31 mouse cellular contexts compared by ENCODE assay signal in the genomic region with DNA sequence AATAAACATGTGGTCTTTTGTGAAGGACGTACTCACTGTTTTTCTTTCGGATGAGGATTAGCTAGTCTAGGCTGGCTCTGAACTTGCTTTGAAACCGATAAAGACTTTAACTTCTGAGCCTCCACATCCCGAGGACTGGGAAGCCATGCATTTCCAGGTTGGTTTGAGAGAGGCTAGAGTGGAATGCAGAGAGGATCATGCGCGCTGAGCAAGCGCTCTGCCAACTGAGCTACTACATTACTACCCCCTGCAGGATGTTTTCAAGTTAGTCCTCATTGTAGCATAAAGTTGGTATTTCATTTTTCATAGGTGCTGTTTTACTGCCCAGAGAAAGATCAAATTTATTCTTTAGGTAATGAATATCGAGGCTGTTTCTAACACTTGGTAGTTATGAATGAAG. TPM values are rescaled to one million over a fixed set of nuclear protein-coding genes. Genes with fewer than 3 reads are reported as not detected.
DNase-seq lines count a peak whose midpoint lies in the region; ATAC-seq and TF ChIP-seq lines count a peak whose summit lies in the region.
"Had no signal": no experiment of that assay in that cellular context is flagged by ENCODE, and none has a peak within 500 bp of the region (broad histone marks: within the 10 kb centered on the region; RNA-seq: fewer than 3 reads in every experiment).

No protein-coding gene starts in this region.

- intact Hi-C loops in heart, postnatal 10 days (cut with DNase I), result no loop called here

- H3K4me1 ChIP-seq in heart, embryonic 16.5 days (ENCODE audit: control insufficient read depth, insufficient read depth, low read length), result peaks cover 46% of the 10 kb centered on the region
- H3K4me1 ChIP-seq in heart, embryonic 11.5 days (ENCODE audit: control insufficient read depth, insufficient read depth, low read length), result peaks cover 38% of the 10 kb centered on the region
- peaks cover 20% of the 10 kb centered on the region for H3K4me1 ChIP-seq in lung, adult 2 months (ENCODE audit: control insufficient read depth, insufficient read depth, low read length)
- H3K4me1 ChIP-seq: megakaryocyte, embryonic 14.5 days had no signal

- peak; percentile 15; the same call in 1 of the 2 replicates for TF ChIP-seq CTCF in lung, adult 2 months (IDR thresholded peaks at IDR 0.05; ENCODE audit: insufficient read depth, low read length)
- no peak for TF ChIP-seq CTCF in brain, embryonic 14.5 days (IDR thresholded peaks at IDR 0.05; ENCODE audit: borderline replicate concordance, extremely low read depth, insufficient read depth, insufficient read length)

- TF ChIP-seq POLR2A in lung, adult 2 months (IDR thresholded peaks at IDR 0.05; ENCODE audit: borderline replicate concordance, extremely low read depth, low read depth, low read length), result no peak
- TF ChIP-seq POLR2A in brain, embryonic 14.5 days (IDR thresholded peaks at IDR 0.05; ENCODE audit: borderline replicate concordance, extremely low read depth, insufficient read depth, insufficient read length, poor library complexity, severe bottlenecking), result no peak

- peak; percentile 68 for DNase-seq in heart, adult 11 months
- no peak for DNase-seq in heart, postnatal 10 days
- no peak for DNase-seq in lung, adult 2 months
- DNase-seq in lung, postnatal 10 days, result no peak
- DNase-seq in brain, embryonic 14.5 days (ENCODE audit: low read depth), result peak; percentile 24
- no peak for DNase-seq in urinary bladder, adult 2 months (ENCODE audit: low spot score)
- DNase-seq: adrenal gland, postnatal 25 days; cerebellum, adult 11-12 months; cerebellum, postnatal 14 days; embryo, embryonic 11 days; right cerebral cortex, postnatal 25 days; thymus, adult 18-20 months; thymus, postnatal 4 days had no signal

- H3K4me3 ChIP-seq in heart, embryonic 16.5 days (ENCODE audit: low read length), result no peak overlapping the region
- H3K4me3 ChIP-seq in heart, embryonic 11.5 days (ENCODE audit: low read depth, low read length), result no peak overlapping the region
- H3K4me3 ChIP-seq in lung, adult 2 months (replicated peaks; ENCODE audit: extremely low read depth, low read depth, low read length), result no peak overlapping the region
- H3K4me3 ChIP-seq: kidney, embryonic 15.5 days; liver, embryonic 15.5 days; megakaryocyte, embryonic 14.5 days; midbrain, embryonic 15.5 days had no signal

- no peaks in the 10 kb centered on the region for H3K27me3 ChIP-seq in heart, embryonic 16.5 days (ENCODE audit: control insufficient read depth, insufficient read depth, low read length)
- no peaks in the 10 kb centered on the region for H3K27me3 ChIP-seq in heart, embryonic 11.5 days (ENCODE audit: control insufficient read depth, insufficient read depth, low read length)
- H3K27me3 ChIP-seq: kidney, embryonic 15.5 days; midbrain, embryonic 15.5 days had no signal

- H3K9ac ChIP-seq in heart, embryonic 16.5 days (ENCODE audit: low read length), result no peak overlapping the region
- H3K9ac ChIP-seq in heart, embryonic 11.5 days (ENCODE audit: low read depth, low read length), result no peak overlapping the region
- H3K9ac ChIP-seq: hindbrain, embryonic 14.5 days; kidney, embryonic 15.5 days; liver, embryonic 15.5 days; midbrain, embryonic 15.5 days had no signal

- no peaks in the 10 kb centered on the region for H3K9me3 ChIP-seq in heart, embryonic 16.5 days (replicated peaks; ENCODE audit: control insufficient read depth, low read length)
- no peaks in the 10 kb centered on the region for H3K9me3 ChIP-seq in heart, embryonic 11.5 days (replicated peaks; ENCODE audit: control insufficient read depth, low read length)
- H3K9me3 ChIP-seq: G1E; kidney, embryonic 15.5 days; liver, embryonic 15.5 days; megakaryocyte, embryonic 14.5 days; midbrain, embryonic 15.5 days had no signal

- H3K36me3 ChIP-seq in heart, embryonic 16.5 days (ENCODE audit: control insufficient read depth, insufficient read depth), result no peaks in the 10 kb centered on the region
- H3K36me3 ChIP-seq in heart, embryonic 11.5 days (ENCODE audit: control insufficient read depth, insufficient read depth, low read length), result no peaks in the 10 kb centered on the region
- H3K36me3 ChIP-seq: G1E; kidney, embryonic 15.5 days; liver, embryonic 15.5 days; midbrain, embryonic 15.5 days had no signal

- no peak overlapping the region for H3K4me2 ChIP-seq in heart, embryonic 16.5 days (ENCODE audit: low read depth, low read length)
- H3K4me2 ChIP-seq in heart, embryonic 11.5 days, result no peak overlapping the region
- H3K4me2 ChIP-seq: hindbrain, embryonic 14.5 days; kidney, embryonic 15.5 days; liver, embryonic 15.5 days; midbrain, embryonic 15.5 days had no signal

- ATAC-seq in heart, embryonic 16.5 days (replicated peaks; ENCODE audit: extremely low read depth, insufficient read depth, low FRiP score), result peak; percentile 49; the same call in 1 of the 2 replicates
- no peak for ATAC-seq in heart, embryonic 11.5 days (replicated peaks; ENCODE audit: insufficient number of reproducible peaks, low FRiP score, low TSS enrichment)
- ATAC-seq: forebrain, embryonic 16.5 days; midbrain, embryonic 15.5 days had no signal

- WGBS in heart, embryonic 16.5 days, result 28% methylated on average over 8 of the region's 8 CpGs
- 37% methylated on average over 8 of the region's 8 CpGs for WGBS in heart, embryonic 11.5 days (ENCODE audit: insufficient replicate concordance)
- 51% methylated on average over 8 of the region's 8 CpGs for WGBS in lung, adult 2 months

- peak overlapping the region; percentile 33; the same call in 1 of the 2 replicates for H3K27ac ChIP-seq in heart, embryonic 16.5 days (ENCODE audit: low read length)
- H3K27ac ChIP-seq in heart, embryonic 11.5 days (ENCODE audit: low read depth, low read length), result no peak overlapping the region
- H3K27ac ChIP-seq: hindbrain, embryonic 14.5 days; kidney, embryonic 15.5 days; liver, embryonic 15.5 days; midbrain, embryonic 15.5 days had no signal

RNA-seq across cellular contexts. Expression of a gene that starts 17.0 kb away (rescaled TPM):
- 100 to 1,000 TPM in 1 of 2 experiments, 10 to 100 TPM in 1; 83.2 to 115 TPM for total RNA-seq in heart, postnatal 10 days (2021)
- polyA plus RNA-seq in heart, embryonic 16.5 days (2015; fragmentation: Nextera tagmentation; extraction: Ambion mirVana), result 27.8 and 36.4 TPM in 2 replicates
- 48.1 and 48.5 TPM in 2 replicates for polyA plus RNA-seq in heart, embryonic 11.5 days (2014; fragmentation: Nextera tagmentation; extraction: Ambion mirVana)
- 7.5 and 15.3 TPM in 2 replicates for polyA plus RNA-seq in lung, adult 2 months (2012; rRNA removed)
- polyA plus RNA-seq in brain, embryonic 14.5 days (2012; rRNA removed), result 21.1 and 23.9 TPM in 2 replicates
- polyA plus RNA-seq in urinary bladder, adult 2 months (2012; rRNA removed), result 47.7 and 56.2 TPM in 2 replicates
- polyA plus RNA-seq: G1E had no signal

RNA-seq across cellular contexts. Expression of a gene that starts 36.4 kb away (rescaled TPM):
- not detected for total RNA-seq in heart, postnatal 10 days (2021)
- not detected in 2 replicates for polyA plus RNA-seq in heart, embryonic 16.5 days (2015; fragmentation: Nextera tagmentation; extraction: Ambion mirVana)
- not detected in 2 replicates for polyA plus RNA-seq in heart, embryonic 11.5 days (2014; fragmentation: Nextera tagmentation; extraction: Ambion mirVana)
- polyA plus RNA-seq in lung, adult 2 months (2012; rRNA removed), result not detected in 2 replicates
- not detected in 2 replicates for polyA plus RNA-seq in brain, embryonic 14.5 days (2012; rRNA removed)
- 0.08 TPM in 1 of 2 replicates, not detected in the other for polyA plus RNA-seq in urinary bladder, adult 2 months (2012; rRNA removed)
- total RNA-seq: adrenal gland, postnatal 25 days; G1E; layer of hippocampus, postnatal 25 days; left cerebral cortex, postnatal 10 days; neutrophil, adult 5-6 weeks had no signal
- polyA plus RNA-seq: embryonic facial prominence, embryonic 14.5 days; forebrain, embryonic 16.5 days; G1E; hindbrain, embryonic 14.5 days; intestine, embryonic 14.5 days; kidney, embryonic 15.5 days; large intestine, adult 2 months; limb, embryonic 14.5 days; liver, embryonic 15.5 days; midbrain, embryonic 15.5 days; spleen, adult 2 months; stomach, embryonic 14.5 days had no signal

Comparison
In these comparisons a context has a peak if more than half of its experiments do, and no peak if none do; other contexts are left out.
1. DNase-seq: peak in heart, adult 11 months (single experiment) and brain, embryonic 14.5 days (single experiment); none in heart, postnatal 10 days (0 of 2), lung, adult 2 months (single experiment), lung, postnatal 10 days (single experiment) and urinary bladder, adult 2 months (single experiment).